Mouse (Mus musculus): ENCODE data around the gene Susd1.
"Not testable (repeated sequence)": the region's sequence is repeated elsewhere in the genome, so short reads cannot be mapped to it uniquely, and the experiment has no call there.

The Susd1 gene

DNA sequence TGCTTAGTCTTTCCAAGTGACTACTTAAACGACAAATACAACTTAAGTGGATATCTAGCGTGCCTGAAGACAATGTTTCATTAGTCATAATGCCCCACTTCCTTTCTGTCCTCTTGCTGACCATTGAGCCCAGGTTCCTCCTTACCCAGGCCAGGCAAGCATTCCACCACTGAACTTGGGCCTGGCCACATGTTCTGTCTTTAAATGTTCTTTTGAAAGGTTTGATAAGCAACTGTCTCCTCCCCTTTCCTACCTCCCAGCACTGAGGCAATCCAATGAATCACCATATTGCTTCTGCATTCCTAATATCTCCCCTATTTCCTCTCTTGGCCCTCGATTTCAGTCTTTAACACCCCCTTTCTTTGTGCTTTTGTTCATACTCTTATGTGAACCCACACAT is 143.8 kb downstream of the Susd1 start:
- Histone ChIP-seq H3K4me1 (replicated peaks; ENCODE audit: low read depth, low read length) (no peaks in the 10 kb centered on the region), H3K27me3 (ENCODE audit: insufficient read depth, low read length) (no peaks in the 10 kb centered on the region), H3K9me3 (ENCODE audit: low read length) (no peaks in the 10 kb centered on the region), H3K4me3 (replicated peaks; ENCODE audit: low read length) (no peak overlapping the region), H3K36me3 (ENCODE audit: insufficient read depth, low read length) (no peaks in the 10 kb centered on the region)
- TF ChIP-seq POU5F1 (IDR thresholded peaks at IDR 0.05; ENCODE audit: borderline replicate concordance, low read length) = no peak
- no peak for TF ChIP-seq CTCF (conservative IDR thresholded peaks at IDR 0.05; ENCODE audit: low read length)
- no peak for TF ChIP-seq NANOG (IDR thresholded peaks at IDR 0.05; ENCODE audit: borderline replicate concordance, low read length)

GRCm38 (mm10) chr4:59291914-59292718 is 146.3 kb downstream of the Susd1 start:
- H3K4me1 ChIP-seq (replicated peaks; ENCODE audit: low read depth, low read length) = no peaks in the 10 kb centered on the region
- TF ChIP-seq NANOG (IDR thresholded peaks at IDR 0.05; ENCODE audit: borderline replicate concordance, low read length) (no peak), CTCF (conservative IDR thresholded peaks at IDR 0.05; ENCODE audit: low read length) (no peak), POU5F1 (IDR thresholded peaks at IDR 0.05; ENCODE audit: borderline replicate concordance, low read length) (no peak)
- H3K4me3 ChIP-seq (replicated peaks; ENCODE audit: low read length) = no peak overlapping the region
- H3K27me3 ChIP-seq (ENCODE audit: insufficient read depth, low read length) = no peaks in the 10 kb centered on the region
- H3K9me3 ChIP-seq (ENCODE audit: low read length) = no peaks in the 10 kb centered on the region
- no peaks in the 10 kb centered on the region for H3K36me3 ChIP-seq (ENCODE audit: insufficient read depth, low read length)

GRCm38 (mm10) chr4:59290972-59291576 is 147.4 kb downstream of the Susd1 start:
- Histone ChIP-seq H3K4me1 (replicated peaks; ENCODE audit: low read depth, low read length) (no peaks in the 10 kb centered on the region), H3K36me3 (ENCODE audit: insufficient read depth, low read length) (no peaks in the 10 kb centered on the region), H3K9me3 (ENCODE audit: low read length) (no peaks in the 10 kb centered on the region), H3K27me3 (ENCODE audit: insufficient read depth, low read length) (no peaks in the 10 kb centered on the region), H3K4me3 (replicated peaks; ENCODE audit: low read length) (no peak overlapping the region)
- TF ChIP-seq POU5F1 (IDR thresholded peaks at IDR 0.05; ENCODE audit: borderline replicate concordance, low read length) (no peak), CTCF (conservative IDR thresholded peaks at IDR 0.05; ENCODE audit: low read length) (no peak), NANOG (IDR thresholded peaks at IDR 0.05; ENCODE audit: borderline replicate concordance, low read length) (no peak)

DNA sequence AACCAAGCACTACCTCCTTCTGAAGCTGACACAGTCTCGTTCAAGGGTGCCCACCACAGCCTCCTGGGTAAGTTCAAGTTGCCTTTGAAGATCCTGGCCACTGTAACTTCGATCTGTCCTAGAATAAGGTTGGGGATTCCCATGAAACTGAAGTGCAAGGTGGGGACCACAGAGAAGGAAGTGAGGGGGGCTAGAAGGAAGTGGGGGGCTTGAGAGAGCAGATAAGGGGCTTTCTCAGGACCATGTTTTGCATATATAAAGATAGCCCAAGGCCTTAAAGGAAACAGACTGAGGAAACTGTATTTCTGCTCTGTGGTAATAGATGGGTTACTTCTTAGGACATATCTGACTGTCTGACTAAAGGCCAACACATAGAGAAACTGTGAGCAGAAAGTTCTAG is 151.3 kb downstream of the Susd1 start:
- H3K36me3 ChIP-seq (ENCODE audit: insufficient read depth, low read length) = no peaks in the 10 kb centered on the region
- H3K9me3 ChIP-seq (ENCODE audit: low read length) = no peaks in the 10 kb centered on the region
- TF ChIP-seq CTCF (conservative IDR thresholded peaks at IDR 0.05; ENCODE audit: low read length) (no peak), NANOG (IDR thresholded peaks at IDR 0.05; ENCODE audit: borderline replicate concordance, low read length) (no peak), POU5F1 (IDR thresholded peaks at IDR 0.05; ENCODE audit: borderline replicate concordance, low read length) (no peak)
- no peak overlapping the region for H3K4me3 ChIP-seq (replicated peaks; ENCODE audit: low read length)
- H3K4me1 ChIP-seq (replicated peaks; ENCODE audit: low read depth, low read length) = peaks cover 12% of the 10 kb centered on the region
- no peaks in the 10 kb centered on the region for H3K27me3 ChIP-seq (ENCODE audit: insufficient read depth, low read length)

GRCm38 (mm10) chr4:59286351-59286750 is 152.1 kb downstream of the Susd1 start:
- H3K36me3 ChIP-seq (ENCODE audit: insufficient read depth, low read length); H3K9me3 ChIP-seq (ENCODE audit: low read length); H3K27me3 ChIP-seq (ENCODE audit: insufficient read depth, low read length); H3K4me3 ChIP-seq (replicated peaks; ENCODE audit: low read length): not testable (repeated sequence)
- peaks cover 13% of the 10 kb centered on the region for H3K4me1 ChIP-seq (replicated peaks; ENCODE audit: low read depth, low read length)

- H3K36me3 ChIP-seq (ENCODE audit: insufficient read depth, low read length) = no peaks in the 10 kb centered on the region
- H3K4me1 ChIP-seq (replicated peaks; ENCODE audit: low read depth, low read length) = peaks cover 18% of the 10 kb centered on the region
- no peaks in the 10 kb centered on the region for H3K27me3 ChIP-seq (ENCODE audit: insufficient read depth, low read length)
- no peaks in the 10 kb centered on the region for H3K9me3 ChIP-seq (ENCODE audit: low read length)
- no peak for TF ChIP-seq POU5F1 (IDR thresholded peaks at IDR 0.05; ENCODE audit: borderline replicate concordance, low read length)
- no peak for TF ChIP-seq CTCF (conservative IDR thresholded peaks at IDR 0.05; ENCODE audit: low read length)
- no peak for TF ChIP-seq NANOG (IDR thresholded peaks at IDR 0.05; ENCODE audit: borderline replicate concordance, low read length)
- no peak overlapping the region for H3K4me3 ChIP-seq (replicated peaks; ENCODE audit: low read length)
Observed at GRCm38 (mm10) chr4:59282699-59283487, 155.5 kb downstream of the Susd1 start.

DNA sequence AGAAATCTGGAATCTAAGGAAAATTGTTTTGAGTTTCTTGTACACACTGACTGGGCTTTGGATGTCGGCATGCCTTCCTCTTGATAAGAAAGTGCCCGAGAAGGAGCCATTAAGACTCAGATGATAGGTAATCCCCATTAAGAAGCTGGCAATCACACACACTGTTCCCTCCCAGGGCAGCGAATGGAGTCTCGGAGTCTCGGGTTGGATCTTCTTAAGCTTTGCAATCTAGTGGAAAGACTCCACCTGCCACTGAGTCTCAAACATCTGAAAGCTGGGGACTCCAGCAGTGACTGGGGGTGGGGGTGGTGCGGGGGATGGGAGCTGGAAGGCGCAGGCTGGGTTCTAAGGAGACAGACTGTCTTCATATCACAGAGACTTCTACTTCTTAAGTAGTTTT is 156.3 kb downstream of the Susd1 start:
- Histone ChIP-seq H3K9me3 (ENCODE audit: low read length) (no peaks in the 10 kb centered on the region), H3K4me3 (replicated peaks; ENCODE audit: low read length) (no peak overlapping the region), H3K4me1 (replicated peaks; ENCODE audit: low read depth, low read length) (peaks cover 18% of the 10 kb centered on the region), H3K27me3 (ENCODE audit: insufficient read depth, low read length) (no peaks in the 10 kb centered on the region), H3K36me3 (ENCODE audit: insufficient read depth, low read length) (no peaks in the 10 kb centered on the region)
- no peak for TF ChIP-seq CTCF (conservative IDR thresholded peaks at IDR 0.05; ENCODE audit: low read length)
- TF ChIP-seq NANOG (IDR thresholded peaks at IDR 0.05; ENCODE audit: borderline replicate concordance, low read length) = no peak
- no peak for TF ChIP-seq POU5F1 (IDR thresholded peaks at IDR 0.05; ENCODE audit: borderline replicate concordance, low read length)

- no peak for TF ChIP-seq NANOG (IDR thresholded peaks at IDR 0.05; ENCODE audit: borderline replicate concordance, low read length)
- no peak for TF ChIP-seq CTCF (conservative IDR thresholded peaks at IDR 0.05; ENCODE audit: low read length)
- TF ChIP-seq POU5F1 (IDR thresholded peaks at IDR 0.05; ENCODE audit: borderline replicate concordance, low read length) = no peak
- H3K4me1 ChIP-seq (replicated peaks; ENCODE audit: low read depth, low read length) = peaks cover 18% of the 10 kb centered on the region
- no peak overlapping the region for H3K4me3 ChIP-seq (replicated peaks; ENCODE audit: low read length)
- H3K36me3 ChIP-seq (ENCODE audit: insufficient read depth, low read length) = no peaks in the 10 kb centered on the region
- H3K27me3 ChIP-seq (ENCODE audit: insufficient read depth, low read length) = no peaks in the 10 kb centered on the region
- H3K9me3 ChIP-seq (ENCODE audit: low read length) = no peaks in the 10 kb centered on the region
Observed at GRCm38 (mm10) chr4:59280876-59281275, 157.6 kb downstream of the Susd1 start.
